Mouse (Mus musculus) CH12.LX (cell line): Measurements from ENCODE around the gene Gm128. TPM values are rescaled to one million over a fixed set of nuclear protein-coding genes. Genes with fewer than 3 reads are reported as not detected.

Experiments
- DNase-seq: peaks from one replicate; pipeline ENCODE4 v3.0.0-alpha.2; 2013; ENCODE audit errors: extremely low read depth
- H3K27ac ChIP-seq: 2 replicates; pipeline ENCODE4 v1.5.1; 2012; ENCODE audit warnings: low read depth, mild to moderate bottlenecking, control low read depth, moderate library complexity; ENCODE audit not compliant: insufficient read depth
- H3K27me3 ChIP-seq: replicated peaks from 2 replicates; pipeline ENCODE3; 2012; ENCODE audit warnings: inconsistent platforms
- H3K36me3 ChIP-seq, 2 experiments: replicated peaks in 1 of 2; 2 replicates each; pipeline versions ENCODE3 to v1.6.1; 2012; ENCODE audit warnings: inconsistent platforms in 1 of 2, low read length in 1 of 2, mild to moderate bottlenecking in 1 of 2, mixed read lengths in 1 of 2, moderate library complexity in 1 of 2; ENCODE audit not compliant: control insufficient read depth in 1 of 2, insufficient read depth in 1 of 2
- H3K4me1 ChIP-seq, 2 experiments: 2 replicates each; pipeline ENCODE4 v1.6.1; 2012; ENCODE audit warnings: inconsistent platforms in 1 of 2, moderate library complexity in 1 of 2; ENCODE audit not compliant: insufficient read depth in 2 of 2, control insufficient read depth in 1 of 2
- H3K4me2 ChIP-seq: 2 replicates; pipeline ENCODE4 v1.6.1; 2012; ENCODE audit warnings: low read depth, mild to moderate bottlenecking, control low read depth; ENCODE audit not compliant: poor library complexity, insufficient read depth, severe bottlenecking
- H3K4me3 ChIP-seq, 3 experiments: fragments of 150-350 bp in 1 of 3; sonication (generic) in 1 of 3; replicated peaks in 1 of 3; 2 replicates each; pipeline versions ENCODE3 to v1.5.1; 2011 to 2012; ENCODE audit warnings: low read depth in 2 of 3, low read length in 2 of 3, mild to moderate bottlenecking in 2 of 3, moderate library complexity in 2 of 3, control low read depth in 1 of 3, improper control_type of control experiment in 1 of 3, inconsistent platforms in 1 of 3, mixed read lengths in 1 of 3; ENCODE audit not compliant: poor library complexity in 1 of 3
- H3K79me2 ChIP-seq: replicated peaks from 2 replicates; pipeline ENCODE4 v1.6.1; 2012; ENCODE audit warnings: mild to moderate bottlenecking, moderate library complexity; ENCODE audit not compliant: control insufficient read depth, poor library complexity, insufficient read depth, severe bottlenecking; ENCODE audit errors: extremely low read depth
- H3K9ac ChIP-seq: 2 replicates; pipeline ENCODE4 v1.6.1; 2012; ENCODE audit warnings: low read depth, mild to moderate bottlenecking, control low read depth, moderate library complexity; ENCODE audit not compliant: insufficient read depth
- H3K9me3 ChIP-seq: replicated peaks from 2 replicates; pipeline ENCODE3; 2012; ENCODE audit warnings: low read length, inconsistent platforms, mixed read lengths
- CHD1 ChIP-seq: IDR thresholded peaks from 2 replicates; pipeline ENCODE4 v1.6.1; 2012; ENCODE audit warnings: low read depth, low read length, improper control_type of control experiment, inconsistent platforms
- CHD2 ChIP-seq: IDR thresholded peaks from 2 replicates; pipeline ENCODE4 v1.6.1; 2011; ENCODE audit warnings: low read length, improper control_type of control experiment
- HCFC1 ChIP-seq: IDR thresholded peaks from 2 replicates; pipeline ENCODE4 v1.6.1; 2012; ENCODE audit warnings: low read depth, mild to moderate bottlenecking, inconsistent platforms, low read length, improper control_type of control experiment
- JUND ChIP-seq: conservative IDR thresholded peaks from 2 replicates; pipeline ENCODE4 v1.6.1; 2011; ENCODE audit warnings: low read depth, low read length, improper control_type of control experiment
- KAT2A ChIP-seq: IDR thresholded peaks from 2 replicates; pipeline ENCODE4 v1.6.1; 2012; ENCODE audit warnings: low read length, improper control_type of control experiment, inconsistent platforms; ENCODE audit not compliant: insufficient replicate concordance
- MAFK ChIP-seq: IDR thresholded peaks from 2 replicates; pipeline ENCODE4 v1.6.1; 2011; ENCODE audit warnings: low read length, improper control_type of control experiment; ENCODE audit not compliant: insufficient replicate concordance
- MEF2A ChIP-seq: IDR thresholded peaks from 2 replicates; pipeline ENCODE4 v1.6.1; 2014; ENCODE audit warnings: low read depth, mild to moderate bottlenecking, inconsistent platforms, low read length, improper control_type of control experiment, borderline replicate concordance
- MXI1 ChIP-seq: IDR thresholded peaks from 2 replicates; pipeline ENCODE4 v1.6.1; 2011; ENCODE audit warnings: mild to moderate bottlenecking, low read depth, low read length, improper control_type of control experiment
- MYC ChIP-seq: IDR thresholded peaks from 2 replicates; pipeline ENCODE4 v1.6.1; 2011; ENCODE audit warnings: low read depth, mild to moderate bottlenecking, improper control_type of control experiment, low read length
- NELFE ChIP-seq: IDR thresholded peaks from 2 replicates; pipeline ENCODE4 v1.6.1; 2011; ENCODE audit warnings: low read depth, low read length, improper control_type of control experiment
- NRF1 ChIP-seq: IDR thresholded peaks from 2 replicates; pipeline ENCODE4 v1.6.1; 2014; ENCODE audit warnings: low read depth, mild to moderate bottlenecking, inconsistent platforms, low read length, improper control_type of control experiment, moderate library complexity
- POLR2A ChIP-seq: IDR thresholded peaks from 2 replicates; pipeline ENCODE4 v1.6.1; 2011; ENCODE audit warnings: low read depth, mild to moderate bottlenecking, improper control_type of control experiment, low read length
- POLR2AphosphoS2 ChIP-seq: IDR thresholded peaks from 2 replicates; pipeline ENCODE4 v1.6.1; 2011; ENCODE audit warnings: low read depth, low read length, improper control_type of control experiment
- RCOR1 ChIP-seq: conservative IDR thresholded peaks from 2 replicates; pipeline ENCODE4 v1.6.1; 2012; ENCODE audit warnings: low read depth, mild to moderate bottlenecking, inconsistent platforms, low read length, improper control_type of control experiment
- SIN3A ChIP-seq: IDR thresholded peaks from 2 replicates; pipeline ENCODE4 v1.6.1; 2012; ENCODE audit warnings: low read length, improper control_type of control experiment, inconsistent platforms
- TBP ChIP-seq: conservative IDR thresholded peaks from 2 replicates; pipeline ENCODE4 v1.6.1; 2011; ENCODE audit warnings: low read depth, low read length, improper control_type of control experiment
- TCF12 ChIP-seq: IDR thresholded peaks from 2 replicates; pipeline ENCODE4 v1.6.1; 2014; ENCODE audit warnings: low read depth, mild to moderate bottlenecking, inconsistent platforms, low read length, improper control_type of control experiment
- USF1 ChIP-seq: IDR thresholded peaks from 2 replicates; pipeline ENCODE4 v1.6.1; 2014; ENCODE audit warnings: low read depth, mild to moderate bottlenecking, inconsistent platforms, low read length, improper control_type of control experiment
- ZMIZ1 ChIP-seq: IDR thresholded peaks from 2 replicates; pipeline ENCODE4 v1.6.1; 2012; ENCODE audit warnings: low read depth, mild to moderate bottlenecking, inconsistent platforms, low read length, improper control_type of control experiment
- ZNF384 ChIP-seq: IDR thresholded peaks from 2 replicates; pipeline ENCODE4 v1.6.1; 2012; ENCODE audit warnings: low read depth, low read length, improper control_type of control experiment, inconsistent platforms
- dilution Hi-C: fragments of 300-500 bp; cut with MboI; formaldehyde crosslinking; loops from 2 replicates; pipeline ENCODE4 v1.14.3; 2020; ENCODE audit warnings: low sequenced_read_pairs; ENCODE audit not compliant: extremely low pct_unique_long_range_greater_than_20kb, extremely low pct_ligation_motif_present
- in situ Hi-C: fragments of 300-500 bp; cut with MboI; formaldehyde crosslinking; loops from 3 replicates; pipeline ENCODE4 v1.14.3; 2019; ENCODE audit warnings: low sequenced_read_pairs, low pct_ligation_motif_present, low pct_unique_long_range_greater_than_20kb, mixed read lengths
- polyA plus RNA-seq: library from polyadenylated mRNA; unstranded; fragments of >175 nt; gene quantifications from 2 replicates; pipeline ENCODE4 v1.2.1, GENCODE M21; 2012; ENCODE audit warnings: low read depth; ENCODE audit not compliant: insufficient read length
- total RNA-seq, 2 experiments: library from RNA; depleted of rRNA; stranded (reverse); fragments of 300-350 nt in 1 of 2; fragments of >200 nt in 1 of 2; gene quantifications; 2 replicates each; pipeline ENCODE4 v1.2.3; 2012 to 2014

Gene Gm128
- total and polyA plus RNA-seq, 3 experiments = not detected

- TF ChIP-seq JUND (no peak), ZNF384 (no peak), TBP (0 out of 2 replicates have a peak, but pooled peaks have one; percentile 52), MEF2A (no peak), MYC (peak; percentile 82), KAT2A (0 out of 2 replicates have a peak, but pooled peaks have one; percentile 31), CHD2 (peak; percentile 74), CHD1 (no peak; the same call in 1 of the 2 replicates), MXI1 (peak; percentile 92), NELFE (peak; percentile 80), POLR2AphosphoS2 (no peak), NRF1 (peak; percentile 41), POLR2A (peak; percentile 86), USF1 (no peak), HCFC1 (peak; percentile 56), TCF12 (peak; percentile 82), ZMIZ1 (peak; percentile 92), RCOR1 (no peak)
Observed at GRCm38 (mm10) chr3:95228148-95228893, 13.1 kb downstream of the Gm128 start, which contains the start of gene Cdc42se1 (continued).

- peak; percentile 27 for DNase-seq
- H3K4me1 ChIP-seq = peaks cover 9 to 38% of the 10 kb centered on the region in 2 experiments
- peaks cover 3% of the 10 kb centered on the region for H3K9me3 ChIP-seq
- H3K27me3 ChIP-seq = no peaks in the 10 kb centered on the region
- H3K27ac ChIP-seq = no peak overlapping the region
- peaks cover 85% of the 10 kb centered on the region for H3K79me2 ChIP-seq
- dilution Hi-C loops = no loop called here
- peak overlapping the region; percentile 95 for H3K9ac ChIP-seq
- TF ChIP-seq SIN3A = peak; percentile 36
- peak; percentile 27; the same call in 1 of the 2 replicates for TF ChIP-seq CHD1
- TF ChIP-seq MXI1 = 0 out of 2 replicates have a peak, but pooled peaks have one; percentile 37
- TF ChIP-seq TBP = no peak
- TF ChIP-seq MAFK = 0 out of 2 replicates have a peak, but pooled peaks have one; percentile 17
- in situ Hi-C loops = no loop called here
- peak overlapping the region; percentile 22; the same call in 1 of the 2 replicates for H3K4me2 ChIP-seq
- peak overlapping the region; percentile 76 to 97 (median 96) for H3K4me3 ChIP-seq
- H3K36me3 ChIP-seq = peaks cover 26 to 45% of the 10 kb centered on the region in 2 experiments
Observed at GRCm38 (mm10) chr3:95227214-95227613, 14.2 kb downstream of the Gm128 start.
